Mouse (Mus musculus) gastrocnemius, adult 18-20 months (tissue): Measurements from ENCODE around the gene Cd207. TPM values are rescaled to one million over a fixed set of nuclear protein-coding genes. Genes with fewer than 3 reads are reported as not detected.
A peak's percentile ranks its signal among the peaks of the same experiment; 100 is the strongest.

ENCODE experiments used
- DNase-seq: peaks from one replicate; pipeline ENCODE4 v3.0.0; 2021; ENCODE audit warnings: low spot score
- long read RNA-seq, 2 experiments: library from polyadenylated mRNA; stranded (forward); transcript quantifications; one replicate each; pipeline ENCODE4 v2.0.0; 2021
- total RNA-seq, 2 experiments: library from RNA; stranded (reverse); gene quantifications; 2 replicates each; pipeline ENCODE4 v1.2.3; 2021

Cd207 gene
- not detected for total RNA-seq
- long read RNA-seq, experiment 1: 0 reads
- long read RNA-seq, experiment 2: 0 reads

DNA sequence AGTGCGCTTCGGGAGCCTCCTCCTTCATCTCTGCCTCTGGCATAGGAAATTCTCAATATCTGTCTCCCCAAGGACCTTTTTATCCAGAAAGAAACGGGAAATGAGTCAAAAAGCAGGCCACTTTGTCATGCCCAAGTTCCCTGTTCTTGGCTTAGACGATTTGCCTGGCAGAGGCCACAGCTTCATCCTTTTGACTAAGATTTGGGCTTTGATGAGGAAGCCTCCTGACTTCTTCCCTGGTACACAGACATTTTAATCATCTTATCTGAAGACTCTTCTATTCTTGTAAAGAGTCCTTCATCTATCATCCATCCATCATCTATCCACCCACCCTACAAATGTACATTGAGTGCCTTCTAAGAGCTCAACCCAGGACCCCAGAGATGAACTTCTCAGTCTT is at the start of gene Cd207:
Gene Cd207 (minus strand): TSS at position 101 of the 400 bp plus-strand sequence.
- DNase-seq: no peak

DNA sequence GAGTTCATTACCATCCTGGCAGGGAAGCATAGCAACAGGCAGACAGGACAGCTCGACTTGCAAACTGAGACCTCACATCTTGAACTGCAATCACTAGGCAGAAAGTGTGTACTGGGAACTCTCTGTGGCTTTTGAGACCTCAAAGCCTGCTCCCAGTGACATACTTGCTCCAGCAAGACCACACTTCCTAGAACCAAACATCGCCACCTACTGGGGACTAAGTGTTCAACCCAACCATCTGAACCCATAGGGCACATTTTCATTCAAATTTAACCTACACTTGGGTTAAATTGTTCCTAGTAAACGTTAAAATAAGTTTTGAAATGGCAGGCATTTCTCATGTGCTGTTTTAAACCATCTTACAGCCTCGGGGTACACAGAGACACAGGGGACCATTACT is 49.5 kb upstream of the Cd207 start:
- no peak for DNase-seq

DNA sequence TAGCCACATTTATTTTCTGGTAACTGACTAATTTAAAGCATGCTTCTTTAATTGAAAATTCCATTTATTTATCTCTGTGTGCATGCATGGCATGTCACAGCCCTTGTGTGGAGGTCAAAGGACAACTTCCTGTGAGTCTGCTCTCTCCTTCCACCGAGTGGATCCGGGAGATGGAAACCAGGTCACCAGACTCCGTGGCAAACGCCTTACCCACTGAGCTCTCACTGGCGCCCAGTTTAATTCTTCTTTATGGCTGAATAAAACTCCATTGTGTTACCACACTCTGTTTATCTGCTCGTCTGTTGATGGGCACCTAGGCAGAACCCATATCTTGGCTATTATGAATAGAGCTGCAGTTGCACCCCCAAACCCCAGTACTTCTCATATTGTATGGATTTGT is 44.9 kb upstream of the Cd207 start:
- no peak for DNase-seq

DNA sequence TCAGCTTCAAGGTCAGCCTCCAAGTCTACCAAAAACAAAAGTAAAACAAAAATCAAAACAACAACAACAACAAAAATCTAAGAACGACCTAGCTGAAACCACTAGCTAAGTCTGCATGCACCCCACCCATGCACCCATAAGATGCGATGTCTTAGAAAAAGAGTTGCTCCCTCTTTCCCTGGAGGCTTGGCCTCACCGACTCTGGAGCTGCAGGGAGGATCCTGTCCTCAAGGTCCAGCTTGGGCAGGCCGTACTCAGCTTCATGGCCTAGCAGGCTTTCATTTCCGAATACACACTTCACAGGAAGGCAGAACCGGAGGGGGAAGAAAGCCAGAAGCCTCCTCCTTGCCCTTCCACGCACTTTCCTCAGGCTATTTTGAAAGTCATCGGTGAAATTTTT is 39.4 kb upstream of the Cd207 start:
- no peak for DNase-seq

DNA sequence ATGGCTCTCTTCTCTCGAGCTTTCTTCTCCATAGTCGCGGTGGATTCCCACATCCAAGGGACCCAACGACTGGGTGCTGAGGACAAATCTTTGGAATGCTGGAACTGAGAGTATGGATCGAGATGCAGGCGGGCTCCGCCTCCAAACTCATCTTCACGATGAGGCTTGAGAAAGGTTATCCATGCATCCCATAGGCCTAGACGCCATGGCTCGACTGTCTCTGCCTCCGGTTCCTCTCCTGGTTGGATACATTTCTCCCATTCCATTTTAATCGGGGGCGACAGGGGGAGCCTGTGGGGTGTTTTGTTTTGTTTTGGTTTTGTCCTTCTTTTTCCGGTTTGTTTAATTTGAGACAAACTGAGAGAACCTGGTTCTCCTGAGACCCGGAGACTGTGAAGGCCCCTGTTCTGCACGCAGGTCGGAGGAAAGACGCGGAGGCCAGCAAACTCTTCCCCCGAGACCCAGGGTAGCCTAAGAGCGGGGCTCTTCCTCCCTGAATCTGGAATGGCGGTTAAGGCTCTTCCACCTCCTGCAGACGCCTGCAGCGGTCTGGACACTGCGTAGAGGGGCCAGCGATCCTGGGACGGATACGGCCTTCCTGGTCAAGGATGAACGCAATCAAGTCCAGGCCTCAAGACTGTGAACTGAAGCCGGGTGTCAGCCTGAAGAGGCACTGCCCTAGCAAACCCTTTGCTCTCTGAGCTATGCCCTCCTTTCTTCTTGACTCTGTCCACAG is 38.0 kb upstream of the Cd207 start:
- DNase-seq: no peak

DNA sequence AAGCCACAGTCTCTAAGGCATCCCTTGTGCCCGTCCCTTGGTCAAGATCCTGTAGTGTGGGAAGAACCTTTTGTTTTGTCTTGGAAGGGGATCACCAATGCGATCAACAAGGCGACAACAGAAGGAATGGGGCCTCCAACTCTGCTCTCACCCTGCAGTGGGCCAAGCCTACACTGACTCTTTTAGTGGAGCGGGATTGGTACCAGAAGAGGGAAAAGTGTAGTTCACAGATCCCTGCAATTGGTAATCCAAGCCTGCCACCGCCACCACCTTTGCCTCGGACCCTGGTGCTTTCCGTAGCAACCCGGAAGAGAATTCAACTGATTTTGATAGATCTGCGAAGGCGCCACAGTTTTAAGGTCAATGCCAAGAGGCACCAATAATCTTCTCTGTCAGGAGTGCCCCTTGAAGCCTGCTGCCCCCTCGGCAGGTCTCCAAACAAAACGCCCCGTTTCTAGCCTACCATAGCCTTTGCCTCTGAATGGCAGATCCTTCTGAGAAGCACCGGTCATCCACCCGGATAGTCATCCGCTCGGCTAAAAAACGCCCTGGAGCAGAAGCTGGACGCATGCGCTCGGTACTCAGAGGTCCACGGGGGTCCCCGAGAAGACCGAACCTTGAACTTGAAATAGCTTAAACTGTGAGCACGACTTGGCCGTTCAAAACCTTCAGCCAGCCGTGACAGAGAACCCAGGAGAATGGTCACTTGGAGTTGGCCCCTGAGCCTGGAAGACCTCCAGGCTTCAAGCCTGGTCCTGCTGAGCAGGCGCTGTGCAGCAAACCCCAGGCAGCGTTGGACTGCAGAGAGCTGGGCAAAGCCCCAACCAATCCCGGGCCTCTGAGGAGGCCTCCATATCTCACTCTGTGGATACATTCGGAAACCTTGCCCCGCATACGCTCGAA is 36.8 kb upstream of the Cd207 start:
- no peak for DNase-seq

DNA sequence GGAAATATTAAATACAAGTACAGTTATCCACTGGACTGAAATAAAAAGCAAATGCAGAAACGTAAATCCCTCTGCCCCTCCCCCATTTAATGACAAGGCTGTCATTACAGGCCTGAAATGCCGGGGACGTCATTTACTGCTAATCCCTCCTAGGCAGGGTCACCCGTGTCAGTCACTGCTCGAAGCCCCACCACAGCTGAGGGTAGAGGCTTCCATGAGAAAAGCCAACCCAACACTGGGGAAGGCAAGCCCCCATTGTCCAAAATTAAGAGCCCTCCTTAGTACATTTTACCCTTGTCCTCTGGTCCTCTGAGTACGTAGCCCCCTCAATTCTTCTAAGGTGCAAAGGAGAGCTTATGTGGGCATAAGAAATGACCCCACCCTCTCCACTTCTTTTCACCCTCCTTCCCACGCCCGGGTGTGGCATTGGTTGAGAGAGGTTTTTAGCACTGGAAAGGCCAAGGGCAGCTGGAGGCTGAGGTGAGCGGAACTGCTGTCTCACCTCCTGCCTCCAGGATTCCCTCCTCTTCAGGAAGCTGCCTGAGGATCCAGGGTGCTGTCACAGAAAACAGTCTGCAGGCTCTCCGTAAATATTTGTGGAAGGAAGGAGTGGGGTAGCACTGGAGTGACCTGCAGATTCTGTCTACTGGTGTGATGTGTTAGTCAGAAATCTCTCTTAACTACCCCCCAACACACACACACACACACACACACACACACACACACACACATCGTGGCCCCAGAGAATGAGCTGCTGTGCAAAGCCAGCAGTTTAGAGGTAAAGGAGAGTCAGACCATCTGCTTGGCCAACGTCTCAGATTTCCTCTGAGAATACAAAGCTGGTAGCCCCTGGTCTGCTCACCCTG is 35.8 kb upstream of the Cd207 start:
- no peak for DNase-seq

DNA sequence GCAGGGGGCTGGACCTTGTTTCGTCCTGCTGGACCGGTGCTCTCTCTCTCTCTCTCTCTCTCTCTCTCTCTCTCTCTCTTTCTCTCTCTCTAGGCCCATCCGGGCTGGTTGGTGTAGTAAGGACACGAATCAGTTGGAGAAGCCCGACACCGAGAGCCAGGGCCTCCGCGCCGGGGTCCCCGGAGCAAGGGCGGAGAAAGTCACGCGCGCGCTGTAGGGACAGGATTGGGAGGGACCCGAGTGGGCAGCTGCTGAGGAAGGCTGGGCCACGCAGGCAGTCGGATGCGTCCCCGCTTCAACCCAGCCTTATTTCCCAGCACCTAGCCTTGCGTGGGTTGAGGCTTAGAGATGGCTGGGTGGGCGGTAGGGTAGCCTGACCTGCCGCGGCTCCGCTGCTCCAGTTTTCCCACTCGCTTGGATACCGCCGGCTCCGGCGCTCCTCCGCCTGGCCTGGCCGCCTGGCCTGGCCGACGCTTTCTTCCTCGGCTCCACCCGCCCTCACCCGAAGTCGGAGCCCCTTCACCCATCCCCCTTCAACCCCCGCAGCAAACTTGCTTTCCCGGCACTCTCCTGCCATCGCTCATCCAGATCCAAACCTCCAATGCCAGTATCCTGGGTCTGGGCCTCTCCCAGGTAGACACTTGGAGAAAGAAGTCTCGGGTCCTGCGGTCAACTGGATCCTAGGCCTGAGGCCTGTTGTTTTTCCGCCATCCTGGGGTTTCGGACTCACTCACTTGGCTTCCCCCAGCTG is 34.2 kb upstream of the Cd207 start:
- DNase-seq: no peak

DNA sequence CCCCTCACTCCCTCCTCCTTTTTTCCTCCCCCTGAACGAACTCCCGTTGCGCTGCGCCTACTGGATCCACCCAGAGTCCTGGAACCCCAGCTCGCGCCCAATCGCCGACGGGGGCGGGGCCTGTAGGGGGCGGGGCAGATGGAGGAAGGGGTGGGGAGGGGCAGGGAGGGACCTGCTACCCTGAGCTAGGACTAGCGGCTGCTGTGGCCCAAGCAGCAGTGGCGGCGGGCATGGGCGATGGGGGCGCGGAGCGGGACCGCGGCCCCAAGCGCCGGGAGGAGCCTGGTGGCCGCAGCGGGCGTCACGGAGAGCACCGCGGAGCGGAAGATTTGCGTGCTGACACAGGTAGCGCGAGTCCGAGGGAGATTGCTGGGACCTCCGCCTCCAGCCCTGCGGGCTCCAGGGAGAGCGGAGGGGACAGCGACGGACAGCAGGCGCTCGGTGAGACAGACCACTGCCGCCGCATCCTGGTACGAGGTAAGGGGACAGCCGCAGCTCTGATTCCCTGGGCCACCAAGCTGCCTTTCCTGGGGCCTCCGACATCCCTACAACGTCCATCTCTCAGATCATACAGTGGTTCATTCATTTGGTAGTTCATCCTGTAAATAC is 33.5 kb upstream of the Cd207 start, which contains the start of gene Vax2:
Gene Vax2 (plus strand): TSS at position 198 of the 609 bp plus-strand sequence.
- peak; percentile 77 for DNase-seq

DNA sequence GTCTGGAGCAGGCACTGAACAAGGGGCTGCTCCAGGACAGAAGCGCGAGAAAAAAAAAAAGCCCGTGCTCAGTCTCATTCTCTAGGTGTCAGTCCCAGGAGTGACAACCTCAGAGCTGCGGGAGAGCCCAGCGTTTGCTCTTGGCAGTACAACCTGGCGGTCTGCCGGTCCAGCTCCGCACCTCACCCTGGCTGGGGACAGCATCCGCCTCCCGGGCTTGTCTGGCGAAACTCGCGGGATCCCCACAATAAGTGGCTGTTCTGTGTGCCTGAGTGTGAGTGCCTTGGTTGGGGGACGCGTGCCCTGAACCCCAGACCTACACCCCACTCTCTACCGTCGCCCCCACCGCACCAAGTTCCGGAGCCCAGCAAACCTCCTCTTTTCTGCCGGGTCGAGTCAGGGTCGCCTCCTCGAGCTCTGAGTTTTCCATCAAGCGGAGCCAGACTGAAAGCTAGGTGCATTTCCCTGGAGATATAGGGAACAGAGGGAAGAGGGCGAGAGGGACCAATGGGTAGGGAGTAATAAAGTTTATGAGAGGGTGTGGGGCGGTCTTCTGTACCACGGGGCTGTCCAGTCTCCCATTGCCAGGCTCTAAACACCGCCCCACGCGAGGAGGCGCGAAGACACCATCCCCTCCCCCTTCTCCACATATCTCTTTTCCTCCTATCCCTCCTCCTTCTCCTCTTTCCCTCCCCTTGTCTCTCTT is 32.9 kb upstream of the Cd207 start:
- DNase-seq: no peak

DNA sequence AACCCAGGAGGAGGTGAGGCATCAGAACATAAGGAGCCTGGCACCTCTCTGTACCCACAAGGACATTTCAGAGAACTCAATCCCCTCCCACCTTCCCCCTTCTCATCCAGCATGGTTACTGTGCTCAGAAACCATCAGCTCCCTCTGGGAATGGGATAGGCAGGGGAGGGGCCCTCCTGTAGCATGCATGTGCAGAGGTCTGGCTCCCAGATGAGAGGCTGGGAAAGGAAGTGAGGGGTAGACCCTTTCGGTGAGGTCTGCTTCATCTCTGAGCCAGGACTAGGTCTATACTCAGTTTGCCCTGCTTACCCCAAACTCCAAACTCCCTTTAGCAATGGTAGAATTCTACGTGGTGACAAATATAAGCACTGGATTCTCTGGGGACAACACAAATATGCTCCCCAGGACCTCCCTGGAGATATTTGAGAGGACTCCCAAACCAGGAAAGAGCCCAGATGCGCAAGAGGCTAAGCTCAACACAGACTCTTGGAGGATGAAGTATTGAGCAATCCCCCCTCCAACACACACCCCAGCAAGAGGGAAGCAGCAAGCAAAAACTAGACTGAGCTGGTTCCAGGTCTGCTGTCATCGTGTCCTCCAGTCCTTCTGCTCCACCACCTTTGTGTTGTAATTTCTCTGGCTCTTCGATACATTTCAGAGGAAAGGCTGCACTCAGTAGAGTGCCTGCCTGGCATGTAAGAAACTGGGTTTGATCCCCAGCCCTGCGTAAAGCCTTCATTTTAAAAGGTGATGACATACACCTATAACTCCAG is 30.3 kb upstream of the Cd207 start:
- DNase-seq: no peak

DNA sequence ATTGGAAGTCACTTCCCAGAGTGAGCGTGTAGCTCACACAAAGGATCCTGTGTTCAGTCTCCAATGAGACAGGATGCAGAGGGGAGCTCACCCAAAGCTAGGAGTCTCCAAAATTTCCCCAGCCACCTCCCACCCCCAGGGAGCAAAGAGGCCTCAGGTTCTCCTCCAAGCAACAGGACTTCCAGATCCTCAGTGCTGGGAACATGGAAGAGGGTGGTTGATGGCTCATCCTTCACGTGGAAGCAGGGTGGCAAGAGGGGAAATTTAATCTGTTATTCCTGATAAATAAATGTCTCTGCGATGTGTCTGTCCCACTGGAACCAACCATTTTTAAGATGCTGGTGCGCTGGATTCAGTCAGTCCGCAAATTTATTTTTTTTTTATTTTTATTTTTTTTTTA is 27.0 kb upstream of the Cd207 start:
- no peak for DNase-seq

DNA sequence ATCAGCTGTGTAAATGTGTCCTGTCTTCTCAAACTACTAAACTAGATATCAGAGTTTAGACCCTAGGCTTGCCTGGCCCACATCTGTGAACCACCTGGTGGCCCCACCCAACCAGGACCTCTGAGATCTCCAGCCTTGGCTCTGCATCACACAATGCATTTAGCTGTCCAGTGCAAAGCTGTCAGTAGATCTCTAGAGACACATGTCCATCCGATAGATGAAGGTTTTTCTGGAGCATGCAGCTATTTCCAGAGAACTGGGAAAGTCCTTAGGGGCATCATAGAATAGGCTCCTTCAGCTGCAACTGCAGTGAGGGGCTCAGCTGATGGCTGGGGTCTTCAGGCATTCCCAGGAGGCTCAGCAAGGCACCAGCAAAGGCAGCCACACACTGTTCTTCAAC is 26.6 kb upstream of the Cd207 start:
- DNase-seq: no peak

DNA sequence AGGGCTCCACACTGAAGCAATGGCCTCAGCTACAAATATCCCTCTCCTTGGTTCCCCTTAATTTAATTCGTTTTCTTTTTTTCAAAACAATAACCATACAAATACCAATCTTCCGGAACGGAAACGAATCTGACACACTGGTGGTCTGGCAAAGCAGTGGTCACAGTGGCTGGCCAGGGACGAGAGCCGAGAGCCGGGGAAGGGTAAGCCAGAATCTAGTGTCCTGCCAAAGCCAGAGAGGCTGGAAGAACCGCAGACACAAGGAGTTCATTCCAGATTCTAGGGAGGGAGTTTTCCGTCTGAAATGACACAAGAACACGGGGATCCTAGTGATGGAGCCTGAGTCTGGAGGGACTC is 26.0 kb upstream of the Cd207 start:
- no peak for DNase-seq

DNA sequence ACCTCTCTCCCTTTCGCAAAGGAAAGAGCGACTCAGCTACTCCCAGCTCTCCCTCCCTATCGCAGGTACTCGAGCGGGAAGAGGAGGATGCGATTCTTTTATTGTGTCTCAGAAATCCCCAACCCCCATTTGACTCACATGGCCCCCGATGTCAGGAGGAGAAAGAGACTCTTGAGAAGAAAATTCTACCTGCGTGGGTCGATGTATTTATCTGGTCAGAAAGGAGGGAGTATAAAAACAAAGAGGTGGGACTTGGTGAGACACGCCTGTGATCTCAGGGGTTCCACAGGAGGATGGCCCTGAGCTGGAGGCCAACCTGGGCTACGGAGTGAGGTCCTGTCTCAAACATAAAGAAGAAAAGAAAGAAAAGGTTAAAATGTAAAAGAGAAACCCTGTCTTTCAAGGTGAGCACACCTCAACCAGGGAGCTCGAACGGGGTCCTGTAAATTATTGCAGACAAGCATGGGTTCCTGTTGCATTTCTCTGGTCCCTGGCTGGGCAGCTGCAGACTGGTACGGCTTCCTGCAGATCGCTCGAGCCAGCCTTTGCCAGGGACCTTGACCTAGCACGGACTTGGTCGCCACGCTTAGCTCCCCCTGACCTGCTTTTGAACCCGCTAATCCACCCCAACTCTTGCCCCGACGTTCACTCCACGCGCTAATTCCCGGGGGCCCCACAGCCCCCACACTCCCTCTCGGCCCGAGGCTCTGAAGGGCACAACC is 25.5 kb upstream of the Cd207 start:
- DNase-seq: no peak

DNA sequence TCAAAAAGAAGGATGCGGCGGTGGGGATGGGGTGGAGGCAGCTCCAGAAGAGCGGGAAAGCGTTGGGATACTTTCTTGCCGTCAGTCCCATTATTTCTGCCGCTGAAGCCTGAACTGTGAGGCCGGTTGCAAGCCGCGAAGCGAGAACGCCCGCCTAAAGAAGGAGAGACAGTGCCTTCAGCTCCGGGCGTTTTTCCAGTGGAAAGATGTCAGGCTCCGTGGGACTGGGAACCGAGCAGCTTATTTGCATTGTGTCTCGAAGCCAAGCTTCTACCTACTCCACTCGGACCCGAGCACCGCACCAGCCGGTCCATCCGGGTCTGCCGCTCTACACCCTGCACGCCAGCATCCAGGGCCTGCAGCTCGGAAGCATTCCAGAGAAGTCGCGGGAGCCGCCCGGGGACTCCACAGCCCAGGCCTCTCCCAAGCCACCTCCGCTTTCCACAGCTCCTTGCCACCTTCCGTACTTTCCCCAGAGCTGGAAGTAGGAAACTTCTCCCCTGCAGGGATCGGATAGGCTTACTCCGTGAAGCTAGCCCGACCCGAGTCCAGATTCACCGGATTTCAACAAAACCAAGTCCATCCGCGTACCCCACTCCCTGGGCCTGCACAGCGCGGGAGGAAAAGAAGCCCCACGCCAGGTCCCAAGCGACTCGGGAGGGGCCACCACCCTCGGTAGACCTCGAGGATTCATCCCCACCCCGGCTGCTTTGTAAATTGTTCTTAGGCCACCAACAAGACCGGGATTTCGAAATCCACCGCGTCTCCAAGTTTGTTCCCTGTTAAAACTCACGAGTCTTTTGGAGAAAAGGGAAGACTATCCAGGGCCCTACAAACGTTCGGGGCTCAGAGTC is 24.7 kb upstream of the Cd207 start:
- DNase-seq: no peak

DNA sequence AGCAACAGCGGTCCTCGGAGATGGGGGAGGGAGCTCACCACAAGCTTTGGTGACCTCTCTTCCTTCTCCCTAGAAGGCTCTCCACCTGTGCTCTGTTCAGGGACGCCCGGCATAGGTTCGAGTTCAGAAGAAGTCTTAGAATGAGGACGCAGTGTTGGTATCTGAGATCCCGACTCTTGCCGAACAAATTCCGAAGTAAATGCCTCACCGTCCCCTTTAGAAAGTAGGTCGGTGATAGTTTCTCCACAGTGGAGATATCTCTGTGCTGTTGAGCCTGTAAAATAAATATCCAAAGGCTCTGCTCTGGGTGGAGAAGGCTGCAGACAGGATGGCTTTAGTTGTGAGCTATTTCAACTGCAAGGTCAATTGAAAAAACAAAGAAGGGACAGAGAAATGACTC is 23.3 kb upstream of the Cd207 start:
- DNase-seq: no peak

DNA sequence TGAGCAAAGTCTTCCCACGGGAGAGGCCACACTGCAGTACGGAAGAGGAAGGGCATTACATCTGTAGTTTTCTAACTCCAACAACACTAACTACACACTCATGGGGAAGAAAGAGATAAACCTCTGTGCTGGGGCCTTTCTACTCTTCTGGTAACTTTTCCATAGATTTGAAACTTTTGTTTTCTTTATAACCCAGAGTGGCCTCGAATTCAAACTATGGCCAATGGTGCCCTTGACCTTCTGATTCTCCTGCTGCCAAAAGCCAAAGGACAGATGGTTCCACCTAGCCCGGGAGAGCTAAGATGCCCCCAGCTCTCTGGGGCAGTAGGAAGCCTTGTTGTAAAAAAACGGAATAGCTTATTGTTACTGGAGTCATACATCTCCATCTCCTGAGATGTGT is 22.3 kb upstream of the Cd207 start:
- no peak for DNase-seq
